Mouse (Mus musculus) liver, postnatal 0 days (tissue): Measurements from ENCODE around the gene Stx1b. TPM values are rescaled to one million over a fixed set of nuclear protein-coding genes. Genes with fewer than 3 reads are reported as not detected.

Experiments used
- ATAC-seq: fragments of 200-750 bp; cut with Nextera tagmentation; 2 replicates; pipeline ENCODE4 v1.8.0; 2017; ENCODE audit warnings: mild to moderate bottlenecking, moderate library complexity
- DNase-seq: peaks from one replicate; pipeline ENCODE4 v3.0.0-alpha.2; 2016
- H3K27ac ChIP-seq: fragments of 300-500 bp; sonication (generic); 2 replicates; pipeline ENCODE4 v1.5.1; 2014; ENCODE audit warnings: antibody characterized with exemption, moderate library complexity, mild to moderate bottlenecking, low read depth
- H3K27me3 ChIP-seq: fragments of 300-500 bp; sonication (generic); 2 replicates; pipeline ENCODE4 v1.6.1; 2014; ENCODE audit warnings: low read length, control low read depth, mixed read lengths; ENCODE audit not compliant: insufficient read depth
- H3K36me3 ChIP-seq: fragments of 300-500 bp; sonication (generic); replicated peaks from 2 replicates; pipeline ENCODE4 v1.6.1; 2014; ENCODE audit warnings: mild to moderate bottlenecking, control low read depth, low read length, moderate library complexity, mixed read lengths; ENCODE audit not compliant: insufficient read depth
- H3K4me1 ChIP-seq: fragments of 300-500 bp; sonication (generic); 2 replicates; pipeline ENCODE4 v1.6.1; 2014; ENCODE audit warnings: antibody characterized with exemption, mild to moderate bottlenecking, control low read depth; ENCODE audit not compliant: insufficient read depth
- H3K4me2 ChIP-seq: fragments of 300-500 bp; sonication (generic); 2 replicates; pipeline ENCODE4 v1.6.1; 2014; ENCODE audit warnings: low read depth, mild to moderate bottlenecking, low read length, moderate library complexity, mixed read lengths
- H3K4me3 ChIP-seq: fragments of 300-500 bp; sonication (generic); 2 replicates; pipeline ENCODE4 v1.5.1; 2014; ENCODE audit warnings: low read depth, low read length
- H3K9ac ChIP-seq: fragments of 300-500 bp; sonication (generic); replicated peaks from 2 replicates; pipeline ENCODE4 v1.6.1; 2014; ENCODE audit warnings: mild to moderate bottlenecking, moderate library complexity
- H3K9me3 ChIP-seq: fragments of 300-500 bp; sonication (generic); 2 replicates; pipeline ENCODE4 v1.6.1; 2016; ENCODE audit warnings: mild to moderate bottlenecking, control low read depth, low read length, mixed read lengths
- CTCF ChIP-seq: sonication (generic); IDR thresholded peaks from 2 replicates; pipeline ENCODE4 v1.5.1; 2016; ENCODE audit warnings: antibody characterized with exemption, low read depth
- EP300 ChIP-seq: IDR thresholded peaks from 2 replicates; pipeline ENCODE4 v1.6.1; 2016; ENCODE audit warnings: antibody characterized with exemption, low read depth, mild to moderate bottlenecking
- WGBS: fragments of 180-500 bp; shearing (Covaris S2); extraction: QIAGEN DNeasy Blood & Tissue Kit; methylation state at CpG from one replicate; pipeline ENCODE4 v1.1.7; 2014; ENCODE audit not compliant: insufficient replicate concordance; 5-methylcytosine and 5-hydroxymethylcytosine counted together
- polyA plus RNA-seq: library from polyadenylated mRNA; unstranded; fragments of >200 nt; fragmentation: Nextera tagmentation; extraction: Ambion mirVana; gene quantifications from 2 replicates; pipeline ENCODE4 v1.2.1, GENCODE M21; 2015

Gene Stx1b
- polyA plus RNA-seq, 1 experiment from 2014 or later: 0.48 TPM

- DNase-seq: no peak
- ATAC-seq: no peak
- Histone ChIP-seq H3K4me2 (no peak overlapping the region), H3K4me1 (no peaks in the 10 kb centered on the region), H3K36me3 (peaks cover 19% of the 10 kb centered on the region), H3K9me3 (no peaks in the 10 kb centered on the region), H3K9ac (no peak overlapping the region), H3K4me3 (no peak overlapping the region), H3K27me3 (no peaks in the 10 kb centered on the region), H3K27ac (0 out of 2 replicates have a peak overlapping the region, but pooled peaks have one; percentile 24)
- TF ChIP-seq CTCF (no peak), EP300 (no peak)
- 62% methylated on average over 5 of the region's 5 CpGs for WGBS
Observed at GRCm38 (mm10) chr7:127850906-127851305, 26.6 kb upstream of the Stx1b start.

GRCm38 (mm10) chr7:127849973-127850875, 25.9 kb upstream of the Stx1b start:
- Histone ChIP-seq H3K27ac (peak overlapping the region; percentile 24; the same call in 1 of the 2 replicates), H3K4me1 (no peaks in the 10 kb centered on the region), H3K9me3 (no peaks in the 10 kb centered on the region), H3K4me2 (no peak overlapping the region), H3K36me3 (peaks cover 19% of the 10 kb centered on the region), H3K27me3 (no peaks in the 10 kb centered on the region), H3K4me3 (no peak overlapping the region), H3K9ac (no peak overlapping the region; the same call in 1 of the 2 replicates)
- TF ChIP-seq EP300 (no peak), CTCF (no peak)
- ATAC-seq (peak; percentile 65), DNase-seq (no peak)
- 58% methylated on average over 6 of the region's 6 CpGs for WGBS

GRCm38 (mm10) chr7:127842001-127842718, 17.8 kb upstream of the Stx1b start:
- H3K27me3 ChIP-seq: no peaks in the 10 kb centered on the region
- peak; percentile 67 for ATAC-seq

GRCm38 (mm10) chr7:127841340-127842000, 17.1 kb upstream of the Stx1b start:
- under 1% methylated on average over 44 of the region's 46 CpGs for WGBS
- H3K9ac ChIP-seq: peak overlapping the region; percentile 82
- peak; percentile 91 for DNase-seq
- ATAC-seq: peak; percentile 89
- H3K4me3 ChIP-seq: peak overlapping the region; percentile 69
- H3K4me1 ChIP-seq: peaks cover 14% of the 10 kb centered on the region
- H3K27me3 ChIP-seq: no peaks in the 10 kb centered on the region
- H3K9me3 ChIP-seq: no peaks in the 10 kb centered on the region
- TF ChIP-seq EP300 (peak; percentile 58; the same call in 1 of the 2 replicates), CTCF (no peak)
- H3K36me3 ChIP-seq: peaks cover 25% of the 10 kb centered on the region
- H3K27ac ChIP-seq: peak overlapping the region; percentile 90
- peak overlapping the region; percentile 97 for H3K4me2 ChIP-seq

More at GRCm38 (mm10) chr7:127842001-127842718, 17.8 kb upstream of the Stx1b start:
- Histone ChIP-seq H3K4me2 (peak overlapping the region; percentile 97), H3K4me1 (peaks cover 14% of the 10 kb centered on the region), H3K9me3 (no peaks in the 10 kb centered on the region), H3K36me3 (peaks cover 32% of the 10 kb centered on the region), H3K4me3 (peak overlapping the region; percentile 69), H3K27ac (peak overlapping the region; percentile 90), H3K9ac (peak overlapping the region; percentile 82)
- TF ChIP-seq CTCF (no peak), EP300 (no peak)
- 0% methylated on average over 40 of the region's 40 CpGs for WGBS
- DNase-seq: peak; percentile 86

- peak; percentile 24 for ATAC-seq
- Histone ChIP-seq H3K27ac (peak overlapping the region; percentile 90), H3K27me3 (no peaks in the 10 kb centered on the region), H3K4me2 (peak overlapping the region; percentile 97), H3K36me3 (peaks cover 20% of the 10 kb centered on the region), H3K4me3 (peak overlapping the region; percentile 69), H3K9ac (peak overlapping the region; percentile 82), H3K9me3 (no peaks in the 10 kb centered on the region), H3K4me1 (peaks cover 14% of the 10 kb centered on the region)
- WGBS: 4% methylated on average over 15 of the region's 15 CpGs
- peak; percentile 55 for DNase-seq
- TF ChIP-seq CTCF (no peak), EP300 (no peak)
Observed at GRCm38 (mm10) chr7:127840886-127841285, 16.5 kb upstream of the Stx1b start.
